Mouse (Mus musculus) intestine, postnatal 0 days (tissue): ENCODE results near the gene Fam71f2. TPM values are rescaled to one million over a fixed set of nuclear protein-coding genes. Genes with fewer than 3 reads are reported as not detected.

Experiments
- ATAC-seq: fragments of 200-750 bp; cut with Nextera tagmentation; 2 replicates; pipeline ENCODE4 v1.8.0; 2017; ENCODE audit warnings: mild to moderate bottlenecking, moderate TSS enrichment, moderate library complexity
- H3K27ac ChIP-seq: fragments of 300-500 bp; sonication (generic); 2 replicates; pipeline ENCODE4 v1.5.1; 2014; ENCODE audit warnings: mild to moderate bottlenecking, low read depth, low read length, moderate library complexity
- H3K27me3 ChIP-seq: fragments of 300-500 bp; sonication (generic); replicated peaks from 2 replicates; pipeline ENCODE4 v1.6.1; 2014; ENCODE audit warnings: low read length, mixed read lengths; ENCODE audit not compliant: control insufficient read depth, insufficient read depth
- H3K36me3 ChIP-seq: fragments of 300-500 bp; sonication (generic); 2 replicates; pipeline ENCODE4 v1.6.1; 2014; ENCODE audit warnings: mild to moderate bottlenecking, moderate library complexity; ENCODE audit not compliant: control insufficient read depth, insufficient read depth
- H3K4me1 ChIP-seq: fragments of 300-500 bp; sonication (generic); replicated peaks from 2 replicates; pipeline ENCODE4 v1.6.1; 2014; ENCODE audit warnings: antibody characterized with exemption, low read length, mixed read lengths; ENCODE audit not compliant: control insufficient read depth, insufficient read depth
- H3K4me2 ChIP-seq: fragments of 300-500 bp; sonication (generic); replicated peaks from 2 replicates; pipeline ENCODE4 v1.6.1; 2014; ENCODE audit warnings: low read depth, mild to moderate bottlenecking, moderate library complexity
- H3K4me3 ChIP-seq: fragments of 300-500 bp; sonication (generic); 2 replicates; pipeline ENCODE4 v1.5.1; 2014; ENCODE audit warnings: low read depth, low read length
- H3K9ac ChIP-seq: fragments of 300-500 bp; sonication (generic); 2 replicates; pipeline ENCODE4 v1.6.1; 2014; ENCODE audit warnings: mild to moderate bottlenecking, low read depth, low read length
- H3K9me3 ChIP-seq: fragments of 300-500 bp; sonication (generic); 2 replicates; pipeline ENCODE4 v1.6.1; 2016; ENCODE audit warnings: mixed run types; ENCODE audit not compliant: control insufficient read depth
- CTCF ChIP-seq: sonication (generic); IDR thresholded peaks from 2 replicates; pipeline ENCODE4 v1.5.1; 2016; ENCODE audit warnings: low read depth, mild to moderate bottlenecking, control low read depth, antibody characterized with exemption, moderate library complexity
- WGBS: fragments of 180-500 bp; shearing (Covaris S2); extraction: QIAGEN DNeasy Blood & Tissue Kit; methylation state at CpG from one replicate; pipeline ENCODE4 v1.1.7; 2014; 5-methylcytosine and 5-hydroxymethylcytosine counted together
- polyA plus RNA-seq: library from polyadenylated mRNA; unstranded; fragments of >200 nt; fragmentation: Nextera tagmentation; extraction: Ambion mirVana; gene quantifications from 2 replicates; pipeline ENCODE4 v1.2.1, GENCODE M21; 2015

The Fam71f2 gene
- polyA plus RNA-seq, 1 experiment from 2014 or later, result not detected

DNA sequence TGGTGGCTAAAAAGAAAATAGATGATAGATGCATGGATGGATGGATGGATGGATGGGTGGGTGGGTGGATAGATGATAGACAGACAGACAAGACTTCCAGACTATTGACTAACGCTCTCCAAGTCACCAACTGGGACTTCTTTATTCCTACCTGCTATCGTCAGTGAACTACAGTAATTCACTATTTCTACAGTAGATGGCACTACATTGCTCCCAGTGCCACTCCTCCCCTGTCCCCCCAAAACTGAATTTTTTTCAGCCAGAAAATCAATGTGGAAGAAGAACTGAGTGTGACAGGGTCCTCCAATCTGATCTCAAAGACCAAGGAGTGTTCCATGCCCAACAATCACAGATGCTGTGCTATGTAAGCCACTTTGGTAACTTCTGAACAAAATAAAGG, 37.7 kb upstream of the Fam71f2 start:
- WGBS, result 52% methylated on average over 2 of the region's 2 CpGs
- TF ChIP-seq CTCF, result peak; percentile 63
- H3K9ac ChIP-seq, result no peak overlapping the region
- H3K36me3 ChIP-seq, result no peaks in the 10 kb centered on the region
- H3K4me2 ChIP-seq, result no peak overlapping the region
- no peaks in the 10 kb centered on the region for H3K27me3 ChIP-seq
- H3K9me3 ChIP-seq, result no peaks in the 10 kb centered on the region
- H3K27ac ChIP-seq, result no peak overlapping the region
- no peak overlapping the region for H3K4me3 ChIP-seq
- no peak for ATAC-seq
- no peaks in the 10 kb centered on the region for H3K4me1 ChIP-seq

DNA sequence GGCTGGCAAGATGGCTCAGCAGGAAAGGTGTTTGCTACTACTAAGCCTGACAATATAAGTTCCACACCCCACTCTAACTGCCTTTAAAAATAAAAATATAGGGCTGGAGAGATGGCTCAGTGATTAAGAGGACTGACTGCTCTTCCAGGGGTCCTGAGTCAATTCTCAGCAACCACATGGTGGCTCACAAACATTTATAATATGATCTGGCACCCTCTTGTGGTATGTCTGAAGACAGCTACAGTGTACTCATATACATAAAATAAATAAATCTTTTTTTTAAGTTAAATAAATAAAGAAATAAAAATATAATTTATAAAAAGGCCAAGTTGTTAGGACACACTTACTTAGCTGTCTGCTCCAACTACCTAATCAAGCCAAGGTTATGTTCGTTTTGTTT, 37.1 kb upstream of the Fam71f2 start:
- H3K4me2 ChIP-seq, result no peak overlapping the region
- peak; percentile 40 for TF ChIP-seq CTCF
- no peak overlapping the region for H3K4me3 ChIP-seq
- 76% methylated on average over 1 of the region's 1 CpGs for WGBS
- no peak overlapping the region for H3K9ac ChIP-seq
- H3K36me3 ChIP-seq, result no peaks in the 10 kb centered on the region
- no peak for ATAC-seq
- no peaks in the 10 kb centered on the region for H3K4me1 ChIP-seq
- H3K9me3 ChIP-seq, result no peaks in the 10 kb centered on the region
- no peaks in the 10 kb centered on the region for H3K27me3 ChIP-seq
- H3K27ac ChIP-seq, result no peak overlapping the region

DNA sequence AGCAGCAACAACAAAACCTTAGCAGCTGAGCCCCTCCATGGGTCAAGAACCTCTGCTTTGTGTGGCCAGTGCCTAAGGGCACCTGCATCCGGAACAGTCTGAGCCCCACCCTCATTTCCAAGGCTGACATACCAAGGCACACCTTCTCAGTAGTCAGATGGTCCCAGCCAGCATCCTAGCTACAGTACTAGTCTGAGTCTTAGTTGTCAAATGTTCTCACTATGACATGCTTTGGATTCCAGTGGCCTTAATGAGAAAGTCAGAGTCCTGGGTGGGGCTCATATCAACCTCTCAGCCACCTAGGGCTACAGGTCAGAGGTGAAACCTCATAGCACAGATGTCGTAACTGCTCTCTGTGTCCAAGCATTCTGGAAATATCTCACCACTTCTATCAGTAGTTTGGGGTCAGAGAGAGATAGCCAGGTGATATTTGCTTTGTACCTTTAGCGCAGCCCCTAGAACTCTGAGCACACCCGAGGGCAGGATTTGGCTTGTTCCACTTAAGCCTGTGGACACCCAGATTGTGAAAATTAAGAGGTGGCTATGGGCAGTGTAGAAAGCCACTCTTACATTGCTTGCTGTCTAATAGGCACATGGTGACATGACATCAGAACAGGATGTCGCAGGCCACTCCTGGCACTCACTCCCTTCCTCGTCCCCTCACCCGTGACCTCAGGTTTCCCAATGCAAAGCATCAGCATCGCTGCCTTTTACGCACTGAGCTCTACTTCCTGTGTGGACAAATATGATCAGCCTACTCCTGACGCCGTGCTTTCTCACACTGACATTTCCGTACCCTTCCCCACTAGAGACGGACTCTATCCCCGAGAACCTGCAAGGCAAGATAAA, 33.9 kb upstream of the Fam71f2 start:
- no peak overlapping the region for H3K4me3 ChIP-seq
- H3K9ac ChIP-seq, result no peak overlapping the region
- H3K27ac ChIP-seq, result no peak overlapping the region
- no peaks in the 10 kb centered on the region for H3K4me1 ChIP-seq
- WGBS, result 52% methylated on average over 14 of the region's 14 CpGs
- no peaks in the 10 kb centered on the region for H3K27me3 ChIP-seq
- TF ChIP-seq CTCF, result no peak
- H3K36me3 ChIP-seq, result no peaks in the 10 kb centered on the region
- H3K4me2 ChIP-seq, result no peak overlapping the region
- ATAC-seq, result peak; percentile 32; the same call in 1 of the 2 replicates
- H3K9me3 ChIP-seq, result no peaks in the 10 kb centered on the region

DNA sequence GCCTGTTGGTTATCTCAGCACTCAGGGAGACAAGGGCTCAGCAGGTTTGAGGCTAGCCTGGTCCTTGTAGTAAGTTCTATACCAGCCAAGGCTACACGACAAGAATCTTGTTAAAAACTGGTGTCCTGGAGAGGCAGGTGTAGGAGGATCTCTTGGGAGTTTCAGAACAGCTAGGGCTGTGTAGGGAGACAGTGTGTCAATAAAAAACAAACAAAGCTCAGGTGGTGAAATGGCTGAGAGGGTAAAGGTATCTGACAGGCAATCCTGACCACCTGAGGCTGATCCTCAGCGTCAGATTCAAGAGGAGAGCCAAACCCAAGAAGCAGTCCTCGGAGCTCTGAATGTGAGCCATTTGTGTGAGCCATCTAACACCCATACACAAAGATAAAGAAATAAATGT, 33.2 kb upstream of the Fam71f2 start:
- H3K4me2 ChIP-seq, result no peak overlapping the region
- no peak overlapping the region for H3K4me3 ChIP-seq
- H3K36me3 ChIP-seq, result no peaks in the 10 kb centered on the region
- H3K9ac ChIP-seq, result no peak overlapping the region
- ATAC-seq, result no peak
- no peak overlapping the region for H3K27ac ChIP-seq
- no peak for TF ChIP-seq CTCF
- no peaks in the 10 kb centered on the region for H3K9me3 ChIP-seq
- 61% methylated on average over 3 of the region's 3 CpGs for WGBS
- no peaks in the 10 kb centered on the region for H3K27me3 ChIP-seq
- H3K4me1 ChIP-seq, result no peaks in the 10 kb centered on the region

DNA sequence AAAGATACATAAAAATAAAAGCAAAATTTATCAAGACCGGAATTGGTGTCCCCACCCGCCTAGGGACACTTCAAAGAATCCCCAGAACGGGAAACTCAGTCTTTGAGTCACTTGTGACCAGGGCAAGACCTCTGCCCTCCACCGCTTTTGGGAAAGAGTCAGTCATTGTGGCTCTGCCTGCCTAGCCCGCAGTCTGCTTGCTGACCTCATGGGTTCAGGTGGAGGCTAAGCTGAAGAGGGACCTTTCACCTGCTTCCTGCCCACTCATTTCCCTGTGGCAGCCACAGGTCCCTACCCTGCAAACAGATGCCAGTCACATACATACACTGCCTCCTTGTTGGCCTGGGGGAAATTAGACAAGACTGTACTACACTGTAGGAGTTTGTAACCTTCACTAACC, 32.8 kb upstream of the Fam71f2 start:
- Histone ChIP-seq H3K9me3 (no peaks in the 10 kb centered on the region), H3K4me3 (no peak overlapping the region), H3K27ac (no peak overlapping the region), H3K4me2 (no peak overlapping the region), H3K36me3 (no peaks in the 10 kb centered on the region), H3K4me1 (no peaks in the 10 kb centered on the region), H3K27me3 (no peaks in the 10 kb centered on the region), H3K9ac (no peak overlapping the region)
- TF ChIP-seq CTCF, result no peak
- peak; percentile 44 for ATAC-seq
- WGBS, result 52% methylated on average over 5 of the region's 5 CpGs

DNA sequence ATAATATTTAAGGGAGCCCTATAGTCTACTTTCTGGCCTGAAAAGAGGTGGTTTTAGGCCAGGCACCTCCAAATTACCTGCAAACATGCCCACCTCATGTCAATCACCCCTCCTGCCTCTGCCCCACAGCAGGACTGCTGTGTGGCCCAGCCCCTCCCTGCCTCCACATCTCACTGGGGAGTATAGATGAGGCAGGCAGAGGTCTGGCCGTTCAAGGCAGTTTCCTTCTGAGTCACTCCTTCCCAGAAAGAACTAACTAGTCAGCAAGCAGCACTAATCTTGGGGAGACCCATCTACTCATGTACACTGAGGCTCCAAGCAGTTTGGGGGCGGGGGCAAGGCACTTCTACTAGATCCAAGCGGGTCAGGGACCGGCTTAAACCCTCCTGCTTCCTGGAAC, 32.3 kb upstream of the Fam71f2 start:
- TF ChIP-seq CTCF, result no peak
- WGBS, result 32% methylated on average over 4 of the region's 4 CpGs

More for the DNA sequence above, 32.3 kb upstream of the Fam71f2 start:
- Histone ChIP-seq H3K4me3 (no peak overlapping the region), H3K27ac (no peak overlapping the region), H3K9me3 (no peaks in the 10 kb centered on the region), H3K4me2 (no peak overlapping the region), H3K9ac (no peak overlapping the region), H3K4me1 (no peaks in the 10 kb centered on the region), H3K27me3 (no peaks in the 10 kb centered on the region), H3K36me3 (no peaks in the 10 kb centered on the region)
- ATAC-seq, result peak; percentile 59; the same call in 1 of the 2 replicates
